Mouse (Mus musculus): Measurements from ENCODE around the gene Insm2. TPM values are rescaled to one million over a fixed set of nuclear protein-coding genes. Genes with fewer than 3 reads are reported as not detected.
"Not testable (repeated sequence)": the region's sequence is repeated elsewhere in the genome, so short reads cannot be mapped to it uniquely, and the experiment has no call there.

Insm2 gene
- polyA plus RNA-seq (2015; fragmentation: Nextera tagmentation; extraction: Ambion mirVana) = 0.08 and 0.10 TPM in 2 replicates

DNA sequence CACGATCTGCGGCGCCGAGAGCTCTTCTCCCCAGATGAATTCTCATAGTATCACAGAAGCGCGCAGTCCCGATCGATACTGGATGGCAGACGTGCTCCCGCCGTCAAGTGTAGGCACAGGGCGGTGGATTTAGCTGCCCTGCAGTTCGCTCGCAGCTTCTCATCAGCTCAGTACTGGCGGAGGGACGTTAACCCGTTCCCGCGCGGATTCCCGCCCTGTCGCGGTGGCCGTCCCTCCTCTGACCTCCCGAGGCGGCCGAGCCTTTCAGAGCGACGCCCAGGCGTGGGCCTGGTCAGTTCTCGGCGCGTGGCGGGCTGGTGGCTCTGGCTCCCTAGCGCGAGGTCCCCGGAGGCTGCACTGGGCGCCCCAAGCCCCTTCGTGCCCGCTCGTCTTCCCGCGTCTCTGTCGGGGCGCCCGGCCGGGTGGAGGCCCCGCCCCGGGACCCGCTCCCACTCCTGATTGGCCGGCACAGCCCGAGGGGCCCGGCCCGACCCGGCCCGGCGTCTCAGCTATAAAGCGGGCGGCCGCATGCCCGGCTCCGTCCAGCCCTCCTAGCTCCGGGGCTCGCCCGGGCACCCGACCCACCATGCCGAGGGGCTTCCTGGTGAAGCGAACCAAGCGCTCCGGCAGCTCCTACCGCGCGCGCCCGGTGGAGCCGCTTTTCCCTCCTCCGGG, at the start of gene Insm2:
Gene Insm2, plus strand, starts transcription at position 541 of the 675 bp plus-strand sequence.
- no peak within 1 kb of the TSS for H3K27ac ChIP-seq (ENCODE audit: low read length)
- peak within 1 kb of the TSS; percentile 52 for H3K4me2 ChIP-seq (replicated peaks; ENCODE audit: low read depth, low read length)
- H3K9ac ChIP-seq (replicated peaks; ENCODE audit: low read depth) = no peak within 1 kb of the TSS
- H3K9me3 ChIP-seq (ENCODE audit: low read length) = no peaks in the 10 kb centered on the region
- DNase-seq (ENCODE audit: low spot score) (no peak), ATAC-seq (no peak; the same call in 1 of the 2 replicates)
- peaks cover 10% of the 10 kb centered on the region for H3K4me1 ChIP-seq (ENCODE audit: insufficient read depth, low read depth, low read length)
- H3K4me3 ChIP-seq (ENCODE audit: low read depth, low read length) = peak within 1 kb of the TSS; percentile 29
- TF ChIP-seq CTCF (IDR thresholded peaks at IDR 0.05) = no peak
- TF ChIP-seq EP300 (IDR thresholded peaks at IDR 0.05) = no peak
- peaks cover 35% of the 10 kb centered on the region for H3K27me3 ChIP-seq (replicated peaks; ENCODE audit: insufficient read depth, low read length)
- 1% methylated on average over 57 of the region's 77 CpGs for WGBS
- H3K36me3 ChIP-seq (ENCODE audit: insufficient read depth, low read length) = 0 out of 2 replicates have a peak, but pooled peaks cover 5% of the 10 kb centered on the region

DNA sequence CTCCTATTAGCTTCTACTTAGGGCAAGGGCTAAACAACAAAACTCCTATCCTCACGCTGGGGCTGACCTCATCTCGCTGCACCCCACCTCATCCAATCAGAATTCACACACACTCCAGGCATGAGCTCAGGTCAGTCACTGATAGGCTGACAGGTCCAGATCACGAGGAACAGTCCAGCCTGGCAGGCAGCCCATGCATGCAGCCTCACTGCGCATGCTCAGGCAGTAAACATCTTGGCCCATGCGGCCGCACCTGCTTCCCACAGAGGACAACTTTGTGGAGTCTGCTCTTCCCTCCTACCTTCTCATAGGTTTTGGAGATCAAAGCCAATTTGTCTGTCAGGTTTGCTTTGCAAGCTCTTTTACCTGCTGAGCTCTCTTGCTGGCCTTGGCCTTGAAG, 44.3 kb upstream of the Insm2 start:
- DNase-seq (ENCODE audit: low spot score); H3K4me1 ChIP-seq (ENCODE audit: insufficient read depth, low read depth, low read length); H3K36me3 ChIP-seq (ENCODE audit: insufficient read depth, low read length); H3K27ac ChIP-seq (ENCODE audit: low read length); H3K4me2 ChIP-seq (replicated peaks; ENCODE audit: low read depth, low read length); H3K9me3 ChIP-seq (ENCODE audit: low read length); H3K27me3 ChIP-seq (replicated peaks; ENCODE audit: insufficient read depth, low read length); H3K4me3 ChIP-seq (ENCODE audit: low read depth, low read length); ATAC-seq; H3K9ac ChIP-seq (replicated peaks; ENCODE audit: low read depth): not testable (repeated sequence)
- WGBS = 73% methylated on average over 6 of the region's 6 CpGs

DNA sequence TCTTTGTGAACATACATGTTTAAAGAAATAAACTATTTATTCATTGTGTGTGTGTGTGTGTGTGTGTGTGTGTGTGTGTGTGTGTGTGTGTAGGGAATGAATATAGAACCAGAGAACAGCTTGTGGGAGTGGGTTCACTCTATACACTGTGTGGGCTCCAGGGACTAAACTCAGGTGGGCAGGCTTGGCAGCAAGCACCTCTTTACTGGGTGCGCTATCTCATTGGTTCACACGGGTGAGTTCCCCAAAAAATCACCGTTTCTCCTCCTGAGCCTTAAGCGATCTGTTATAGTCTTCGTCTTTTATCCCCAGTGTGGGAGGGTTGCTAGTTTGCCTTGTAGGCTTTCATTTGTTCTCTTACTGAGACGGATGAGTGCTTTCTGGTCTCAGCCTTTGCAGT, 41.4 kb upstream of the Insm2 start:
- DNase-seq (ENCODE audit: low spot score) (no peak), ATAC-seq (no peak)
- 77% methylated on average over 6 of the region's 6 CpGs for WGBS
- Histone ChIP-seq H3K4me1 (ENCODE audit: insufficient read depth, low read depth, low read length) (no peaks in the 10 kb centered on the region), H3K36me3 (ENCODE audit: insufficient read depth, low read length) (no peaks in the 10 kb centered on the region), H3K9ac (replicated peaks; ENCODE audit: low read depth) (no peak overlapping the region), H3K27me3 (replicated peaks; ENCODE audit: insufficient read depth, low read length) (no peaks in the 10 kb centered on the region), H3K9me3 (ENCODE audit: low read length) (no peaks in the 10 kb centered on the region), H3K4me2 (replicated peaks; ENCODE audit: low read depth, low read length) (no peak overlapping the region), H3K4me3 (ENCODE audit: low read depth, low read length) (no peak overlapping the region), H3K27ac (ENCODE audit: low read length) (no peak overlapping the region)
- TF ChIP-seq CTCF (IDR thresholded peaks at IDR 0.05) (no peak), EP300 (IDR thresholded peaks at IDR 0.05) (no peak)

DNA sequence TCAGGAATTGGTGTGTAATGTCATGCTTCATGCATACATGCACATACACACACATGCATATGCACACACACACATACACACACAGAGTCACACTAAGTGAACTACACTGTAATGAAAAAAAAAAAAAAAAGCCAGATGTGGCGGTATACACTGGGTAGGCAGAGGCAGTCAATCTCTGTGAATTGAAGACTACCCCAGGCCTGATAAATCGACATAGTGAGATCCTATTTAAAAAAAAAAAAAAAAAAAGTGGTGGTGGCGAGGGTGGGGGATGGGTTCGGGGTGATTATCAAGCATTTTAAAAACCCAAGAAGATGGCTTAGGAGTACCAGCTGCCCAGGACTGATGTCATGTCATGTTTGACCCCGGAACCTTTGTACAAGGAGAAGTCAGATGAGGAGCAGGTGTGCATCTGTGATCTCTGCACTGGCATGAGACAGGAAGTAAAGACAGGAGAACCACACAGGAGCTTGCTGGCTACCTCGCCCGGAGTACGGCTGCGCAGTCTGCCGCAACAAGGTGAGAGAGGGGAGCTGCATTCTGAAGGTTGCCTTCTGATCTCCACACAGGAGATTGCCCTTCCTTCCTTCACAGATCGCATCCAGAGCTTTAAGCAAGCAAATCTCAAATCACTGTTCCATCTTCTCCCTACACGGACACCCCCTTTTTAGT, 39.9 kb upstream of the Insm2 start:
- Histone ChIP-seq H3K9me3 (ENCODE audit: low read length) (no peaks in the 10 kb centered on the region), H3K36me3 (ENCODE audit: insufficient read depth, low read length) (no peaks in the 10 kb centered on the region), H3K27me3 (replicated peaks; ENCODE audit: insufficient read depth, low read length) (no peaks in the 10 kb centered on the region), H3K27ac (ENCODE audit: low read length) (no peak overlapping the region), H3K9ac (replicated peaks; ENCODE audit: low read depth) (no peak overlapping the region), H3K4me2 (replicated peaks; ENCODE audit: low read depth, low read length) (no peak overlapping the region), H3K4me3 (ENCODE audit: low read depth, low read length) (no peak overlapping the region), H3K4me1 (ENCODE audit: insufficient read depth, low read depth, low read length) (no peaks in the 10 kb centered on the region)
- TF ChIP-seq EP300 (IDR thresholded peaks at IDR 0.05) (no peak), CTCF (IDR thresholded peaks at IDR 0.05) (no peak)
- 83% methylated on average over 12 of the region's 12 CpGs for WGBS
- no peak for DNase-seq (ENCODE audit: low spot score)
- ATAC-seq = no peak

DNA sequence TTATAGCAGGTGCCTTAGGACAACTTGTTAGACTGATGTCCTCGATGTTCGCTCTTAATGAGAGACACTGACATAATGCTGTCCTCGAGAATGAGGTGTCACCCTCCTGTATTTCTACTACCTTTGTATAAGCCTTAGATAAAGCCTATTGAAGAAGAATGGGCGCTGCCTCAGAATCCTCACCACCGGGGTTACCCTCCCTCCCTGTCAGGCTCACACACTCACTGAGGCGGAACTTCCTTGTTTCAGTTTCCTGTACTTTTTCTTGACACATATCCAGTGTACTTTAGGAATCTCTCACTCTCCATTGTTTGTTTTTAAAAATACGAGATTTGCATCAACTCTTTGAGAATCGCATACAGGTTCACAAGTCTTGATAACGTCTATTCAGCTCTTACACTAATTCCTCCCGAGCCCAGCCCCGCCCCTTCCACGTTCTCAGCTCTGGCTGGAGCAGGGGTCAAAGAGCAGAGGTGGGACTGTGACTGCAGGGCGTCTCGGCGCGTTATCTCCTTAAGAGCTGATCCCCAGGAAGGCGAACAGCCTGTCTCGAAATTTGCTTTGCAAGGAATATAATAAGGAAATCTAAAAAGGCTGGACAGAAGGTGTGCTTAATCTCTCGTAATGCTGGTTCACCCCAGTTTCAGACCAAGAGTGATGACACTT, 39.1 kb upstream of the Insm2 start:
- no peaks in the 10 kb centered on the region for H3K27me3 ChIP-seq (replicated peaks; ENCODE audit: insufficient read depth, low read length)
- H3K27ac ChIP-seq (ENCODE audit: low read length) = no peak overlapping the region
- ATAC-seq (no peak), DNase-seq (ENCODE audit: low spot score) (peak; percentile 49)
- no peaks in the 10 kb centered on the region for H3K36me3 ChIP-seq (ENCODE audit: insufficient read depth, low read length)
- H3K9me3 ChIP-seq (ENCODE audit: low read length) = no peaks in the 10 kb centered on the region
- peak overlapping the region; percentile 36 for H3K4me3 ChIP-seq (ENCODE audit: low read depth, low read length)
- H3K4me2 ChIP-seq (replicated peaks; ENCODE audit: low read depth, low read length) = peak overlapping the region; percentile 56
- no peak for TF ChIP-seq EP300 (IDR thresholded peaks at IDR 0.05)
- no peak for TF ChIP-seq CTCF (IDR thresholded peaks at IDR 0.05)
- 11% methylated on average over 19 of the region's 19 CpGs for WGBS
- no peaks in the 10 kb centered on the region for H3K4me1 ChIP-seq (ENCODE audit: insufficient read depth, low read depth, low read length)
- H3K9ac ChIP-seq (replicated peaks; ENCODE audit: low read depth) = peak overlapping the region; percentile 13; the same call in 1 of the 2 replicates

DNA sequence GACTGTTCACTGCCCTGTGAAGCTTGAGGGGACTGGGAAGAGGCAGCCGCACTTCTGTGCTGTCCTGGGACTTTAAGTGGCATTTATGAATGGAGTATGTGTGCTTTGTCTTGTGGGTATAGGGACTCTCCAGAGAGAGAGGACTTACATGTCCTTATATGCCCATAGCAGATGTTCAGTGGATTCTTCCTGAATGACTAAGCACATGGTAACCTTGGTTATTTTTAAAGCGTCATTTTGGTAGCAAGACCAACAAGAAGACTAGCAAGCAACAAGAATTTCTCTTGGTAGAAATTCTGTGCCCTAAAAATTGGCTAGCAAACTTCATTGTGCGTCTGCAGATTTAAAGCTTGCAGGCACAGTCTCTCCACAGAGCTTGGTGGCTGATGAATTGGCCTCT, 35.5 kb upstream of the Insm2 start:
- H3K36me3 ChIP-seq (ENCODE audit: insufficient read depth, low read length) = no peaks in the 10 kb centered on the region
- no peaks in the 10 kb centered on the region for H3K9me3 ChIP-seq (ENCODE audit: low read length)
- H3K9ac ChIP-seq (replicated peaks; ENCODE audit: low read depth) = no peak overlapping the region
- no peak overlapping the region for H3K4me2 ChIP-seq (replicated peaks; ENCODE audit: low read depth, low read length)
- ATAC-seq (no peak), DNase-seq (ENCODE audit: low spot score) (no peak)
- no peak for TF ChIP-seq CTCF (IDR thresholded peaks at IDR 0.05)
- TF ChIP-seq EP300 (IDR thresholded peaks at IDR 0.05) = no peak
- H3K27ac ChIP-seq (ENCODE audit: low read length) = no peak overlapping the region
- no peaks in the 10 kb centered on the region for H3K27me3 ChIP-seq (replicated peaks; ENCODE audit: insufficient read depth, low read length)
- 91% methylated on average over 3 of the region's 3 CpGs for WGBS
- H3K4me1 ChIP-seq (ENCODE audit: insufficient read depth, low read depth, low read length) = no peaks in the 10 kb centered on the region
- H3K4me3 ChIP-seq (ENCODE audit: low read depth, low read length) = no peak overlapping the region

Measured in lung, postnatal 0 days (tissue).